Mouse (Mus musculus): Measurements from ENCODE around the gene Nhsl2.

GRCm38 (mm10) chrX:102053371-102053770 lies 204.2 kb downstream of the Nhsl2 start:
- TF ChIP-seq POLR2A (IDR thresholded peaks at IDR 0.05; ENCODE audit: control insufficient read depth, low read depth, low read length) (no peak), CTCF (IDR thresholded peaks at IDR 0.05; ENCODE audit: control insufficient read depth, insufficient read depth, insufficient replicate concordance, low read depth, low read length) (no peak)
